Mouse (Mus musculus): ENCODE measurements at regions not wholly inside any gene's neighbourhood (a gene's known extent, or its start where the extent isn't known, plus 50 kb on each side); places are given as distances from the start of the nearest gene placed in this dataset.

- TF ChIP-seq POLR2A (IDR thresholded peaks at IDR 0.05; ENCODE audit: borderline replicate concordance, low read depth, low read length), result no peak
- no peak for TF ChIP-seq CTCF (IDR thresholded peaks at IDR 0.05; ENCODE audit: low read depth, low read length)
Measured at GRCm38 (mm10) chr3:39234921-39235320, 348.2 kb downstream of the Fat4 start.
